Mouse (Mus musculus) megakaryocyte, embryonic 14.5 days (primary cell): ENCODE measurements around the gene Lrrc3c.

Experiments used
- FLI1 ChIP-seq: IDR thresholded peaks from 2 replicates; pipeline ENCODE4 v1.6.1; 2012; ENCODE audit warnings: low read length, inconsistent platforms, mixed read lengths
- GATA1 ChIP-seq: IDR thresholded peaks from 3 replicates; pipeline ENCODE4 v1.6.1; 2012; ENCODE audit warnings: mixed read lengths, low read length, inconsistent platforms, borderline replicate concordance

- TF ChIP-seq FLI1 = no peak
- no peak for TF ChIP-seq GATA1
These were observed 34.1 kb upstream of the Lrrc3c start for GRCm38 (mm10) chr11:98563921-98564414.
